Mouse (Mus musculus): ENCODE data around the gene Lgmn.
A peak's percentile ranks its signal among the peaks of the same experiment; 100 is the strongest.

The Lgmn gene

GRCm38 (mm10) chr12:102439632-102440023, at the start of gene Lgmn:
Gene Lgmn (minus strand): TSS chr12:102439813.
- DNase-seq (ENCODE audit: low spot score) = peak; percentile 98

DNA sequence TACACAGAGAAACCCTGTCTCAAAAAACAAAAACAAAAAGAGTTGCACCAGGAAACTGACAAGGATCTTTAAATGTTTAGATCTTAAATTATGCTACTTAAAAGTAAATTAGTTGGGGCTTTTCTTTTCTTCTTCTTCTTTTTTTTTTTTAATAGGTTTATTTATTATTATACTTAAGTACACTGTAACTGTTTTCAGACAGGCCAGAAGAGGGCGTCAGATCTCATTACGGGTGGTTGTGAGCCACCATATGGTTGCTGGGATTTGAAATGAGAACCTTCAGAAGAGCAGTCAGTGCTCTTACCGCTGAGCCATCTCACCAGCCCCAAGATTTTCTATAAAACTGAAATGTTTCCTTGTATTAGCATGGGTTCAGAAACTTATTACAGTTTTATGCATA, 45.3 kb upstream of the Lgmn start:
- DNase-seq (ENCODE audit: low spot score) = no peak

DNA sequence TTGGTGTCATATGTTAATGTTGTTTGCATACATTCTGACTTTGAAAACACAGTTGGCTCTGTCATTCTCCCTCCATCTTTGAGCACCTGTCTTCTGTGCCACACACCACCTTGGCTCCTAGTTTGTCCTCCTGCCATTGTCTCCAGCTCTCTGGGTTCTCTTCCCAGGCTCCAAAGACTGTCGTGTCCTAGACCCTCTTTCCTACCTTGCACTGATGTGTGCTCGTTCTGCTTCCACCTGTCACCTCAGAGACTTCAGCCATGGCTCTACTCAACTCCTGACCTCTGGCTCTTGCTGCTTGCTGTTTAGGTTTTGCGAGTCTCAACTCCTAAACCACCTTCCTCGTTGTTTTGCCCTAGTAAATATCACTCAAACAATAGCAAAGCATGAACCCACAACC, 40.9 kb upstream of the Lgmn start:
- DNase-seq (ENCODE audit: low spot score) = no peak

DNA sequence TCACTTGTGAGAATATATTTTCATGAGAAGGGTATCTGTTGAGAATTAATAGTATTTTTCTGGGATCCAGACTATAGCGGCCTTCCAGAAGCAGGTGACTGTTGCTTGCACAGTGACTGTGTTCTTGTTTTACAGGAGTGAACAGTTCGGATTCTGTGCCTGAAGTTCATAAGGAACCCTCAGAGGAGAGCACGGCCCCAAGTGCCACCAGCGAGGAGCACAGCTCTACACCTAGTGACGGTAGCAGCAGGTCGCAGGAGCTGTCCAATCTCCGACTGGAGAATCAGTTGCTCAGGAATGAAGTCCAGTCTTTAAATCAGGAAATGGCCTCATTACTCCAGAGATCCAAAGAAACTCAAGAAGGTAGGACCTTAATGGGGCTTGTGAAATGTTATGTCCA, 34.8 kb upstream of the Lgmn start:
- no peak for DNase-seq (ENCODE audit: low spot score)

DNA sequence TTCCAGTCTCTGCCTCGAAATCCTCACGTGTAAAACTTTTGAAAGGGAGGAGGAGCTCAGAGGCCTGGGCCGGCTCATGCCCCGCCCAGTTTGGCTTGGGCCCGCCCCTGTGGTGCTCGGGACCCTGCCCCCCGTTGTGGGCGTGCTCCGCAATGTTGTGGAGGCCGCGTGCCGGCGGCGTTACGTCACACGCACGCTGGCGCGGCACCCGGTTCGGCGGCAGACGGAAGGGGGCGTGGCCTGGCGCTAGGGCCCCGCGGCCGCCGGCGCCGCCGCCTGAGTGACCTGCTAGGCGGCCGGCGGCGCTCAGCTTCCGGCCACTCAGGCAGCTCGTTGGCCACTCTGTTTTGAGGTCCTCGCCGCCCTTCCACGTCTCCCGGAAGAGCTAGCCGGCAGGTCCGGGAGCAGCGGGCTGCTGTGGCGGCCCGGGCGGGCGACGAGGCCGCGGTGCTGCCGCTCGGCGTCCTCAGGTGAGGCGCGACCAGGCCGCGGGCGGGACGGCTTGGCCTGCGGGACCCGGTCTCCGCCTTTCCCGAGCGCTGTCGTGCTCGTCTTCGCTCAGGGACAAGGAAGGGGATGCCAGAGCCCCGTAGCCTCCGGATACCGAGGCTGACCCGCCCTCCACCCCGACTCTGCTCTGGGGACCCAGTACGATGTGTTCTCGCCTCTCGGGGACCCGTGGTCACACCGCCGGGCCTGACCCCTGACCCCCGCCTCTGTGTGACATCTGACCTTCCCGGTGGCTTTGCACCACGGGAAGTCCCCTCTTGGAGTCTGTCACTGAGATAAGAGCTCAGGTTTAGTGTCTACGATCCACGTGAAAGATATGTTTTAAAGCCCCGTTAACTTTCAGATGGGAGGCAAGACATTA, 29.5 kb upstream of the Lgmn start, which contains the start of gene Golga5:
Gene Golga5, plus strand, starts transcription at position 242 of the 871 bp plus-strand sequence.
- peak; percentile 98 for DNase-seq (ENCODE audit: low spot score)

DNA sequence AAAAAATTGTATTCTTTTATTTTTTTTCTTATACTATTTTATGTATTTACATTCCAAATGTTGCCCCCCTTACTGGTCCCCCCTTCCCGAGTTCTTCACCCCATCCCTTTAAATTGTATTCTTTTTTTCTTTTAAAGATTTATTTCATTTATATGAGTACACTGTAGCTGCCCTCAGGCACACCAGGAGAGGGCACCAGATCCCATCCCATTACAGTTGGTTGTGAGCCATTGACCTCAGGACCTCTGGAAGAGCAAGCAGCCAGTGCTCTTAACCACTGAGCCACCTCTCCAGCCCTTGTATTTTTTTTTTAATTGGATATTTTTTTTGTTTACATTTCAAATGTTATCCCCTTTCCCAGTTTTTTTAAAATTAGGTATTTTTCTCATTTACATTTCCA, 28.5 kb upstream of the Lgmn start:
- DNase-seq (ENCODE audit: low spot score) = no peak

GRCm38 (mm10) chr12:102464650-102465049, 25.0 kb upstream of the Lgmn start:
- DNase-seq (ENCODE audit: low spot score) = no peak

- DNase-seq (ENCODE audit: low spot score) = no peak
Measured at GRCm38 (mm10) chr12:102461177-102461576, 21.6 kb upstream of the Lgmn start.

DNA sequence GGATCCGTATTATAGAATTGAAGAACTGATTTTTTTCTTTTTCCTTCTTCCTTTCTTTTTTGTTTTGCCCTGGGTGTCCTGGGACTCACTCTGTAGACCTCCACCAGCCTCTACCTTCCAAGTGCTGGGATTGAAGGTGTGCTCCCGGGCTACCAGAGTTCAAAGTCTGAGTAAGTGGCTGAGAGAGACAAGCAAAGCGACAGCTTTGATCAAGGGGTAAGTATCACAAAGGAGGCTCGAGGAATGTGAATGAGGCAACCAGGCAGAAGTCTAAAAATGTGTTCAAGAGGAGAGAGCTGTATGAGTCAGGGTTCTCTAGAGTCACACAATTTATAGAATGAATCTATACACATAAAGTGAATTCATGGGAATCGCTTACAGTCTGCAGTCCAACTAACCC, 20.4 kb upstream of the Lgmn start:
- DNase-seq (ENCODE audit: low spot score) = no peak

- no peak for DNase-seq (ENCODE audit: low spot score)
Measured at GRCm38 (mm10) chr12:102456467-102457193, 17.0 kb upstream of the Lgmn start.

GRCm38 (mm10) chr12:102453581-102453980, 14.0 kb upstream of the Lgmn start:
- no peak for DNase-seq (ENCODE audit: low spot score)

- DNase-seq (ENCODE audit: low spot score) = no peak
Measured at GRCm38 (mm10) chr12:102451126-102451851, 11.7 kb upstream of the Lgmn start.

- no peak for DNase-seq (ENCODE audit: low spot score)
Measured at GRCm38 (mm10) chr12:102450437-102450836, 10.8 kb upstream of the Lgmn start.

DNA sequence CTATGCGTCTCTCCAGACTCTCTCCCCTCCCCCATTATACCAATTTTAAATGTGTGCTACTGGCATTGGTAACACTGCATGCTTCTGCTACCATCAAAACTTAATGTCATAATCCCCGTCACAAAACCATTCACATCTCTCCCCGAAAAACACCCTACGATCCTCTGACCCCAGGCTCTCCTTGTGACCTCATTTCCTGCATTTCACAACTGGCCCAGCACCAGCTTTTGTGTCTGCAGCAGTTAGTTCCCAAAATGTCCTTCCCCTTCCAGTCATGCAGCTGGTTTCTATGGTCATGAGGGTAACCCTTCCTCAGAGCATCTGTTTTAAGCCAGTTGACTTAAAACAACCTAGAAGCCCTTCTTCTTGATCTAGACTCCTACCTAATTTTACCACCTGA, 5.8 kb upstream of the Lgmn start:
- DNase-seq (ENCODE audit: low spot score) = no peak

DNA sequence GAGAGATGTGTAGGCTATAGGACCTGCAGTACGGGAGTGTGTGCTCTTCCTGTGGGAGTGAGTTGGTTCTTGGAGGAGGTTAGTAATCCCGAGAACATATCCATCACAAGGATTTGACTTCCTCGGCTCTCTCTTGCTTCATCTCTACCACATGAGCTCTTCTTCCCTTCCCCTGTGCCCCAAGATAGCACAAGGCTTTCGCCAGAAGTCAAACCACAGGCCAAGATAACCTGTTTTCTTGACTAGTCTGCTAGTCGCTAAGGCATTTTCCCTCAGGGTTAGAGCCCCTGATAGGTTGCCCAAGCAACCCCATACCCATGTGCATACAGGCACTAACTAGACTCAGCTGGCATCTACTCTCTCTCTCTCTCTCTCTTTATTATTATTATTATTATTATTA, 4.1 kb upstream of the Lgmn start:
- DNase-seq (ENCODE audit: low spot score) = no peak

- DNase-seq (ENCODE audit: low spot score) = no peak
Measured at GRCm38 (mm10) chr12:102442639-102443038, 3.0 kb upstream of the Lgmn start.

- no peak for DNase-seq (ENCODE audit: low spot score)
Measured at GRCm38 (mm10) chr12:102441141-102441540, 1.5 kb upstream of the Lgmn start.

DNA sequence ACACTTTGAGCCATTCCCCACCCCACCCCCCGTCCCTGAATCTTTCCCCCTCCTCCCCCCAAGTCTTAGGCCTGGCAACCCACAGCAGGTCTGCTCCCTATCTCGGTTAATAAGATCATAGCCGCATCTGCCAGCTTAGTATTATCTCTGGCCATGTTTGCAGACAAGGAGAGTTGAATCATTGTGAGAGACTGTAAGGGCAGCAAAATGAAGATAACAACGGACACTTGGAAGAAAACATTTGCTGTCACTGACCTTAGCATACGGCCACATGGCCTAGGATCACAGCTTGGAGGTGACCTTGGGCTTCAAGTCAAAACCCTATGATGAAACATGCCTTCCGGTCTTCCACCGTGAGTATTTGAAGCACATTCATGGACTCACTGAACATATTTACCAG, 938 bp upstream of the Lgmn start:
- no peak for DNase-seq (ENCODE audit: low spot score)

GRCm38 (mm10) chr12:102438983-102439631, 506 bp downstream of the Lgmn start:
- DNase-seq (ENCODE audit: low spot score) = no peak

GRCm38 (mm10) chr12:102437952-102438351, 1.7 kb downstream of the Lgmn start:
- no peak for DNase-seq (ENCODE audit: low spot score)

DNA sequence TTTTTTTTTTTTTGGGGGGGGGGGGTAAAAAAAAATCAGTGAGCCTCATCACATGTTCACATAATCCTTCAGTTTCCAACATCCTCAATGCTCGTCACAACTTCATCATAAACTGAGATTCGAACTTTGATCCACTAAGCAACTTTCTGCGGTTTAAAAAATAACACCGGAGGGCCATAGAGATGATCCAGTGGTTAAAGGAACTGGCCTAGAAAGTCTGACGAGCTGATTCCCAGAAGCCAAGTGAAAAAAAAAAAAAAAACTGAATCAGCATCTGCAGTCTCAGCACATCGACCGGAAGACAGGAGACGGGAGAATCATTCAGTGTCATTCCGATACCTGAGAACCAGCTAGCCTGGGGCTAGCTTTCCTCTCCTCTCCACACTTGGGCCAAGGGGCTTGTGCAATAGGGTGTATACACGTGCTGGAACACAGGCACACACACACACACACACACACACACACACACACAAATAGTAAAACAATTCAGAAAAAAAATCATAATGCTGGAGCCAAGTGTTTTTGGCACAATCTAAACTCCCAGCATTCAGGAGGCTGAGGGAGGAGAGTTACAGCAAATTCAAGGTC, 2.6 kb downstream of the Lgmn start:
- no peak for DNase-seq (ENCODE audit: low spot score)

GRCm38 (mm10) chr12:102434107-102434506, 5.5 kb downstream of the Lgmn start:
- no peak for DNase-seq (ENCODE audit: low spot score)
